Mouse (Mus musculus) CH12F3 (cell line): ENCODE measurements around the gene Tril.

Experiments
- in situ Hi-C: fragments of 300-500 bp; cut with MboI; formaldehyde crosslinking; loops from 2 replicates; pipeline ENCODE4 v1.14.3; 2020; ENCODE audit warnings: low sequenced_read_pairs

Tril gene

GRCm38 (mm10) chr6:53820486-53820985 is at the start of gene Tril:
Gene Tril (minus strand): TSS chr6:53820830.
- in situ Hi-C loops = no loop called here

GRCm38 (mm10) chr6:53863011-53863410 is 42.4 kb upstream of the Tril start:
- in situ Hi-C loops = no loop called here

GRCm38 (mm10) chr6:53859106-53859505 is 38.5 kb upstream of the Tril start:
- in situ Hi-C loops = no loop called here

- in situ Hi-C loops = no loop called here
Measured at GRCm38 (mm10) chr6:53857822-53858221, 37.2 kb upstream of the Tril start.

GRCm38 (mm10) chr6:53856775-53857174 is 36.1 kb upstream of the Tril start:
- in situ Hi-C loops = no loop called here

- in situ Hi-C loops = no loop called here
Measured at GRCm38 (mm10) chr6:53854971-53855856, 34.6 kb upstream of the Tril start.

GRCm38 (mm10) chr6:53854226-53854625 is 33.6 kb upstream of the Tril start:
- in situ Hi-C loops = no loop called here

GRCm38 (mm10) chr6:53853546-53853945 is 32.9 kb upstream of the Tril start:
- in situ Hi-C loops = no loop called here

- in situ Hi-C loops = no loop called here
Measured at GRCm38 (mm10) chr6:53844626-53845025, 24.0 kb upstream of the Tril start.

GRCm38 (mm10) chr6:53825213-53825612 is 4.6 kb upstream of the Tril start:
- in situ Hi-C loops = no loop called here

GRCm38 (mm10) chr6:53821041-53821501 is 441 bp upstream of the Tril start:
- in situ Hi-C loops = no loop called here

GRCm38 (mm10) chr6:53819761-53820485 is 707 bp downstream of the Tril start:
- in situ Hi-C loops = no loop called here

GRCm38 (mm10) chr6:53818732-53819661 is 1.6 kb downstream of the Tril start:
- in situ Hi-C loops = no loop called here

- in situ Hi-C loops = no loop called here
Measured at GRCm38 (mm10) chr6:53818264-53818731, 2.3 kb downstream of the Tril start.

GRCm38 (mm10) chr6:53817763-53818174 is 2.9 kb downstream of the Tril start:
- in situ Hi-C loops = no loop called here

GRCm38 (mm10) chr6:53816661-53817060 is 4.0 kb downstream of the Tril start:
- in situ Hi-C loops = no loop called here

- in situ Hi-C loops = no loop called here
Measured at GRCm38 (mm10) chr6:53815691-53816090, 4.9 kb downstream of the Tril start.

GRCm38 (mm10) chr6:53814214-53814613 is 6.4 kb downstream of the Tril start:
- in situ Hi-C loops = no loop called here

GRCm38 (mm10) chr6:53812242-53812641 is 8.4 kb downstream of the Tril start:
- in situ Hi-C loops = no loop called here

- in situ Hi-C loops = no loop called here
Measured at GRCm38 (mm10) chr6:53808801-53809200, 11.8 kb downstream of the Tril start.
